Mouse (Mus musculus): Measurements from ENCODE around the gene Olfr1408.

Gene Olfr1408

GRCm38 (mm10) chr1:173137274-173137673 is at the start of gene Olfr1408:
Gene Olfr1408, minus strand, starts transcription at chr1:173137374.
- H3K4me1 ChIP-seq (replicated peaks; ENCODE audit: low read depth, low read length), result no peaks in the 10 kb centered on the region
- no peaks in the 10 kb centered on the region for H3K27me3 ChIP-seq (ENCODE audit: insufficient read depth, low read length)
- TF ChIP-seq NANOG (IDR thresholded peaks at IDR 0.05; ENCODE audit: borderline replicate concordance, low read length), result no peak
- H3K9me3 ChIP-seq (ENCODE audit: low read length), result no peaks in the 10 kb centered on the region
- H3K4me3 ChIP-seq (replicated peaks; ENCODE audit: low read length), result no peak within 1 kb of the TSS
- no peaks in the 10 kb centered on the region for H3K36me3 ChIP-seq (ENCODE audit: insufficient read depth, low read length)

GRCm38 (mm10) chr1:173174154-173174842 is 37.1 kb upstream of the Olfr1408 start:
- no peaks in the 10 kb centered on the region for H3K27me3 ChIP-seq (ENCODE audit: insufficient read depth, low read length)
- no peaks in the 10 kb centered on the region for H3K36me3 ChIP-seq (ENCODE audit: insufficient read depth, low read length)
- TF ChIP-seq CTCF (conservative IDR thresholded peaks at IDR 0.05; ENCODE audit: low read length) (no peak), POU5F1 (IDR thresholded peaks at IDR 0.05; ENCODE audit: borderline replicate concordance, low read length) (no peak), NANOG (IDR thresholded peaks at IDR 0.05; ENCODE audit: borderline replicate concordance, low read length) (no peak)
- H3K9me3 ChIP-seq (ENCODE audit: low read length), result no peaks in the 10 kb centered on the region
- H3K4me3 ChIP-seq (replicated peaks; ENCODE audit: low read length), result no peak overlapping the region
- no peaks in the 10 kb centered on the region for H3K4me1 ChIP-seq (replicated peaks; ENCODE audit: low read depth, low read length)

All from E14TG2a.4 (cell line).